Mouse (Mus musculus): Measurements from ENCODE around the gene Gon7.

Gon7 gene

GRCm38 (mm10) chr12:102757689-102758402, at the start of gene Gon7, which contains the start of the genes Gm28051 and Ubr7:
TSS of gene Gon7 (minus strand) at chr12:102757803.
TSS of gene Gm28051 (minus strand) at chr12:102757765.
TSS of gene Ubr7 (plus strand) at chr12:102757967.
- peak; percentile 85 for DNase-seq (ENCODE audit: extremely low spot score, low read depth, low spot score)

GRCm38 (mm10) chr12:102799528-102799927, 41.9 kb upstream of the Gon7 start:
- no peak for DNase-seq (ENCODE audit: extremely low spot score, low read depth, low spot score)

- no peak for DNase-seq (ENCODE audit: extremely low spot score, low read depth, low spot score)
Measured at GRCm38 (mm10) chr12:102787927-102788326, 30.3 kb upstream of the Gon7 start.

GRCm38 (mm10) chr12:102785593-102785985, 28.0 kb upstream of the Gon7 start:
- DNase-seq (ENCODE audit: extremely low spot score, low read depth, low spot score), result no peak

- no peak for DNase-seq (ENCODE audit: extremely low spot score, low read depth, low spot score)
Measured at GRCm38 (mm10) chr12:102784899-102785592, 27.4 kb upstream of the Gon7 start.

- no peak for DNase-seq (ENCODE audit: extremely low spot score, low read depth, low spot score)
Measured at GRCm38 (mm10) chr12:102782841-102783240, 25.2 kb upstream of the Gon7 start.

- DNase-seq (ENCODE audit: extremely low spot score, low read depth, low spot score), result no peak
Measured at GRCm38 (mm10) chr12:102779452-102779851, 21.8 kb upstream of the Gon7 start.

GRCm38 (mm10) chr12:102778151-102778550, 20.5 kb upstream of the Gon7 start:
- no peak for DNase-seq (ENCODE audit: extremely low spot score, low read depth, low spot score)

- no peak for DNase-seq (ENCODE audit: extremely low spot score, low read depth, low spot score)
Measured at GRCm38 (mm10) chr12:102776035-102776434, 18.4 kb upstream of the Gon7 start.

GRCm38 (mm10) chr12:102772676-102773075, 15.1 kb upstream of the Gon7 start:
- no peak for DNase-seq (ENCODE audit: extremely low spot score, low read depth, low spot score)

GRCm38 (mm10) chr12:102771601-102772000, 14.0 kb upstream of the Gon7 start:
- no peak for DNase-seq (ENCODE audit: extremely low spot score, low read depth, low spot score)

GRCm38 (mm10) chr12:102769000-102769399, 11.4 kb upstream of the Gon7 start:
- DNase-seq (ENCODE audit: extremely low spot score, low read depth, low spot score), result no peak

- DNase-seq (ENCODE audit: extremely low spot score, low read depth, low spot score), result no peak
Measured at GRCm38 (mm10) chr12:102763696-102764095, 6.1 kb upstream of the Gon7 start.

GRCm38 (mm10) chr12:102761668-102762067, 4.1 kb upstream of the Gon7 start:
- DNase-seq (ENCODE audit: extremely low spot score, low read depth, low spot score), result no peak

GRCm38 (mm10) chr12:102758936-102759335, 1.3 kb upstream of the Gon7 start:
- no peak for DNase-seq (ENCODE audit: extremely low spot score, low read depth, low spot score)

- DNase-seq (ENCODE audit: extremely low spot score, low read depth, low spot score), result no peak
Measured at GRCm38 (mm10) chr12:102758403-102758756, 777 bp upstream of the Gon7 start, which contains the start of gene Gm20604. TSS of gene Gm20604 (minus strand) at chr12:102758672.

- DNase-seq (ENCODE audit: extremely low spot score, low read depth, low spot score), result no peak
Measured at GRCm38 (mm10) chr12:102757055-102757688, 431 bp downstream of the Gon7 start.

- no peak for DNase-seq (ENCODE audit: extremely low spot score, low read depth, low spot score)
Measured at GRCm38 (mm10) chr12:102756304-102756703, 1.3 kb downstream of the Gon7 start.

- DNase-seq (ENCODE audit: extremely low spot score, low read depth, low spot score), result no peak
Measured at GRCm38 (mm10) chr12:102748256-102748655, 9.3 kb downstream of the Gon7 start.

GRCm38 (mm10) chr12:102744839-102745238, 12.8 kb downstream of the Gon7 start:
- no peak for DNase-seq (ENCODE audit: extremely low spot score, low read depth, low spot score)

- no peak for DNase-seq (ENCODE audit: extremely low spot score, low read depth, low spot score)
Measured at GRCm38 (mm10) chr12:102743589-102744574, 13.7 kb downstream of the Gon7 start, which contains the start of the genes Moap1 and Tmem251. TSS of gene Moap1 (minus strand) at chr12:102743661. TSS of gene Tmem251 (plus strand) at chr12:102743762.
